Mouse (Mus musculus) heart, postnatal 36 days (tissue): ENCODE results near the gene Gstm1. TPM values are rescaled to one million over a fixed set of nuclear protein-coding genes. Genes with fewer than 3 reads are reported as not detected.
"Not testable (repeated sequence)": the region's sequence is repeated elsewhere in the genome, so short reads cannot be mapped to it uniquely, and the experiment has no call there.

Source experiments
- DNase-seq, 2 experiments: peaks; one replicate each; pipeline ENCODE4 v3.0.0; 2021 to 2022
- intact Hi-C: fragments of 180-260 bp; cut with DNase I; formaldehyde crosslinking; loops from one replicate; pipeline ENCODE4 v1.15.1; 2025
- total RNA-seq, 2 experiments: library from RNA; stranded (reverse); gene quantifications; 2 replicates each; pipeline ENCODE4 v1.2.3; 2021

The Gstm1 gene
- total RNA-seq, 2 experiments from 2014 or later = 265 to 324 TPM

DNA sequence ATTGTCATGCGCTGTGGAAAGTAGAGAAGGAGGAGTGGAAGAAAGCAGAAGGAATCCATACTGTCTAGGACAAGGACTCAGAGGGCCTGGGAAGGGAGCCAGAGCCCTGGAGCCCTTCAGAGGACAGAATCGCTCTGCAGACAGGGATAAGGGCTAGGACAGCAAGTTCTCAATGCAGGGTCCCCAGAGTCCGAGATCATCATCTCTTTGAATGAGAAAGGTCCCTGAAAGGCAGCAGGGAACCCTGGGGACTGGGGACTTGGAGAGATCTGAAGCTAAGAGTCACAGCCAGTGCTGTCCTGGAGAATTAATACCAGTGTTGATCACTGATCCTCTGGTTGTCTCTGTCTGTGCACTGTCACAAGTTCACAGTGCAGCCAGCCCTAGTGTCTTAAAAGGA is 46.7 kb downstream of the Gstm1 start:
- peak in 1 of 2 experiments; percentile 12 for DNase-seq
- intact Hi-C loops = not testable (repeated sequence)

DNA sequence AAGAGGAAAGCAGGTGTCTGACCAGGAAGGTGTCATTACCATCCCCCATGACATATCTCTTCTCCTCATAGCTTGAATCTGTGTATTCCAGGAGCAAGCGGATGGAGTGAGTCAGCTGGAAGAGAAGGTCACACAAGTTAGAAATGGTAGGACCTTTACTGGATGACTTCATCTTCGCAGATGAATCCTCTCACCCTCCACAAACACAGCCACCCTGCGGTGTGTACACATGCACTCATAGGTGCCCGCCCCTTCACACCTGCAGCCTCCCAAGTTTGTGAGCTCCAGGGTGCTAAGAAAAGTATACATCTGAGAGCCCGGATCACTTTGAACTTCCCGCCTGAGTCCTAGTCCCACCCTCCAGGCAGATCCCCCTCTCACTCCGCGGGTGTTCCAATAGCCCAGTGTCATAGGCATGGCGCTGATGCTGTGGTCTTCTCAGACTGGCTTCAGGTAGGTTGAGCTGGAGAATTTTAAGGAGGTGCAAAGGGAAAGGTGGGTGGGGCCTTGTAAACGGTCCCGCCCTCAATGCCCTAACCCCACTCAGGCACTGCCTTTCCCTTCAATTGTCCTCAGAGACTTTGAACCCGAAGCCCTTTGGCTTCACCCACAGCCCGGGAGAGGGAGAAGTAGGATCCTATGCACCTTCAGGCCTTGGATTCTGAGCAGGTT is 48.9 kb downstream of the Gstm1 start, which contains the start of gene Gstm3:
Gstm3 (minus strand) TSS at position 560 of the 672 bp plus-strand sequence.
- intact Hi-C loops = no loop called here
- no peak for DNase-seq

DNA sequence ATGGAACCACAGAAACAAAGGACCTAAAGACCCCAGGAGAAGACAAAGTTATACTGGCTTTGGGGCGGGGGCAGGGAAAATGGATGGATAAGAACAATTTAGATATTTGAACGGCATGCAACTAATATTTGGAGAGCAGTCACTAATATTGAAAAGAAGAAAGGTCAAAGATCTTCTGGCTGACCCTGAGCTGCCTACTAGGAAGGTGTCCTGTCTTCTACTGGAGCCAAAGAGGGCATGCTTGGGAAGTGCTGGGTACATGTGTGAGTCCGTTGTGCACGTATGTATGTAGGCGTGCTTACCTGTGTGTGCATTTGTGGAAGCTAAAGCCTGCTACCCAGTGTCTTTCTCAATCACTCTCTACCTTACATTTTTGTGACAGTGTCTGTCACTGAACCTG is 51.1 kb downstream of the Gstm1 start:
- intact Hi-C loops = no loop called here
- DNase-seq = no peak

DNA sequence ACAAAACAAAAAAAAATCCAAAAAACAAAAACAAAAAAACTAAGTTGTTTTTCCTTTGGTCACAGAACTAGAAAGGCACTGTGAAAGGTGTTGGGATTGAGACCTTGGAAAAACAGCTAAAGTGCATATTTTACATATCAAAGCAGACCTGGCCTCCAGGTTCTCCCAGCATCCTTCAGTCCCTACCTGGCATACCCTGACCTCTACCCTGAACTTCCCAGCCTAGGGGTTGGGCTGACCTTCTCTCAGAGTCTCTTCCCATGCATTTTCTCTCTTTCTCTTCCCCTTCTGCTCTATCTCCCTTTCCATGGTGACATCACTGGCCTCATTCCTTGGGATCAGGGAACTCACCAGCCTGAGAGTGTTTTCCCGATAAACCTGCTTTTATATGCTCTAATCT is 52.2 kb downstream of the Gstm1 start:
- DNase-seq = no peak
- intact Hi-C loops = no loop called here

DNA sequence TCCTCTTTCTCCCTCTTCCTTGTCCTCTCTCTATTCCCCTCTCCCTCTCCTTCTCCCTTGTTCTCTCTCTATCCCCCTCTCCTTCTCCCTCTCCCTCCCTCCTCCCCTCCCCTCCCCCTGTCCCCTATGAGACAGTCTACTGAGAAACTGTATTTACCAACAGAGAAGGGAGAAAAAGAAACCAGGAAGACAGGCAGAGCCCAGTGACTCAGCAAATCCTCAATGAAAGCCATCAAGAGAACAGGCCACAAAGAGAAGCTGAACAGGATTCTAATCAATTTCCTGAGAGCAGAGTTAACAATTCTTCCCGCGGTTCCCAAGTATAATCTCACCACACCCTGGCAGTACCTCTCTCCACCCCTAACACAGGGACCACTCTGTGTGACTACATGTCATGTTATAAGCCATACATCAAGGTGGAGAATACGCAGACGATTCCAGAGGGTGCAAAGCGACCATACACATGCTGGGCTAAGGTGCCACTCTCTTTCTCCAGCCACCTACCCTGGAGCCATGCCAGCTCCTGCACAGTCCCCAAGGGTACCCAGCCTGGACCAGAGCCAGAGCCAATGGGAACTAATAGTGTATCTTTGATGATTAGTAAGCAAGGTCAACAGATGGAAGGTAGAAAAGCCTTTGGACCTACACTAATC is 53.0 kb downstream of the Gstm1 start:
- intact Hi-C loops = no loop called here
- no peak for DNase-seq

DNA sequence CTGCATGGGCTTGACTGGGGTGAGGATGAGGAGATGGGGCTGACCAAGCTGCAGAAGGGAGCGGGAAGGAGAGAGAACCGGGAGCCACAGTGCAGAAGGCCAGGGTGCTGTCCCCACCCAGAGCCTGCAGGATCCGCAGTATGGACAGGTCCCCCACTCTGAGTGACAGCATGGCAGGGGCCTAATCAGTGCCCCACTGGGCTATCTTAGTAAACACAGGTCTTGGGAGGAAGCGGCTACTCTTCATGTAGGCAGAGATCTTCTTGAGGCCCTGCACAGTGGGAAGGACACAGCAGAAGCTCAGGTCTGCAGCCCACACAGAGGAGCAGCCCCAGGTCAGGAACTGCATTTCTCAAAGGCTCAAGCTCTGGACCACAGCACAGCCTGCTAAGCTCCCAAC is 53.7 kb downstream of the Gstm1 start:
- DNase-seq = no peak
- intact Hi-C loops = no loop called here

Other genes starting within 250 kb of the Gstm1 start
- gene Eps8l3, start 140.7 kb downstream of the Gstm1 start, total RNA-seq = not detected
- gene Gstm5, start 122.2 kb downstream of the Gstm1 start, total RNA-seq = 10 to 100 TPM; 50.5 to 51.2 TPM
- 10 to 100 TPM; 71.7 to 74.3 TPM for gene Gstm7, start 86.2 kb downstream of the Gstm1 start, total RNA-seq
- 1 to 10 TPM; 3.0 to 3.3 TPM for gene Gstm6, start 74.2 kb downstream of the Gstm1 start, total RNA-seq
- not detected for gene Gstm3, start 48.7 kb downstream of the Gstm1 start, total RNA-seq
- 100 to 1,000 TPM; 161 to 186 TPM for gene Gstm2, start 31.5 kb downstream of the Gstm1 start, total RNA-seq
- gene Gstm4, start 26.9 kb upstream of the Gstm1 start, total RNA-seq = 10 to 100 TPM; 12.3 to 13.3 TPM
- 1 to 10 TPM; 4.6 to 5.1 TPM for gene Ampd2, start 68.7 kb upstream of the Gstm1 start, total RNA-seq
- gene Gnat2, start 74.8 kb upstream of the Gstm1 start, total RNA-seq = not detected
- gene Gnai3, start 128.2 kb upstream of the Gstm1 start, total RNA-seq = 10 to 100 TPM; 18.3 to 20.0 TPM
- not detected for gene Gpr61, start 136.9 kb upstream of the Gstm1 start, total RNA-seq
- 10 to 100 TPM; 15.1 to 15.5 TPM for gene Amigo1, start 168.4 kb upstream of the Gstm1 start, total RNA-seq
- gene Cyb561d1, start 183.2 kb upstream of the Gstm1 start, total RNA-seq = 1 to 10 TPM; 5.3 to 5.5 TPM
- gene Atxn7l2, start 193.0 kb upstream of the Gstm1 start, total RNA-seq = 1 to 10 TPM; 2.6 to 3.2 TPM
- gene Sypl2, start 208.7 kb upstream of the Gstm1 start, total RNA-seq = under 1 TPM; 0.70 to 0.80 TPM
- gene Psma5, start 239.0 kb upstream of the Gstm1 start, total RNA-seq = 10 to 100 TPM; 54.3 to 55.2 TPM